Mouse (Mus musculus) CH12.LX (cell line): ENCODE measurements around the gene Kcnj10.

Experiments
- CHD2 ChIP-seq: IDR thresholded peaks from 2 replicates; pipeline ENCODE4 v1.6.1; 2011; ENCODE audit warnings: low read length, improper control_type of control experiment
- CTCF ChIP-seq, 2 experiments: IDR thresholded peaks in 1 of 2; conservative IDR thresholded peaks in 1 of 2; 2 replicates each; pipeline ENCODE4 v1.5.1; 2011 to 2012; ENCODE audit warnings: low read depth in 2 of 2, low read length in 2 of 2, improper control_type of control experiment in 1 of 2, inconsistent platforms in 1 of 2, mild to moderate bottlenecking in 1 of 2, moderate library complexity in 1 of 2
- EP300 ChIP-seq: IDR thresholded peaks from 2 replicates; pipeline ENCODE4 v1.6.1; 2011; ENCODE audit warnings: low read length, improper control_type of control experiment
- HCFC1 ChIP-seq: IDR thresholded peaks from 2 replicates; pipeline ENCODE4 v1.6.1; 2012; ENCODE audit warnings: low read depth, mild to moderate bottlenecking, inconsistent platforms, low read length, improper control_type of control experiment
- JUN ChIP-seq: IDR thresholded peaks from 2 replicates; pipeline ENCODE4 v1.6.1; 2011; ENCODE audit warnings: low read depth, mild to moderate bottlenecking, low read length, improper control_type of control experiment, moderate library complexity; ENCODE audit not compliant: insufficient read depth
- KAT2A ChIP-seq: IDR thresholded peaks from 2 replicates; pipeline ENCODE4 v1.6.1; 2012; ENCODE audit warnings: low read length, improper control_type of control experiment, inconsistent platforms; ENCODE audit not compliant: insufficient replicate concordance
- MXI1 ChIP-seq: IDR thresholded peaks from 2 replicates; pipeline ENCODE4 v1.6.1; 2011; ENCODE audit warnings: mild to moderate bottlenecking, low read depth, low read length, improper control_type of control experiment
- NRF1 ChIP-seq: IDR thresholded peaks from 2 replicates; pipeline ENCODE4 v1.6.1; 2014; ENCODE audit warnings: low read depth, mild to moderate bottlenecking, inconsistent platforms, low read length, improper control_type of control experiment, moderate library complexity
- POLR2A ChIP-seq: IDR thresholded peaks from 2 replicates; pipeline ENCODE4 v1.6.1; 2011; ENCODE audit warnings: low read depth, mild to moderate bottlenecking, improper control_type of control experiment, low read length
- TCF12 ChIP-seq: IDR thresholded peaks from 2 replicates; pipeline ENCODE4 v1.6.1; 2014; ENCODE audit warnings: low read depth, mild to moderate bottlenecking, inconsistent platforms, low read length, improper control_type of control experiment
- USF1 ChIP-seq: IDR thresholded peaks from 2 replicates; pipeline ENCODE4 v1.6.1; 2014; ENCODE audit warnings: low read depth, mild to moderate bottlenecking, inconsistent platforms, low read length, improper control_type of control experiment

- TF ChIP-seq CTCF (conservative IDR thresholded peaks at IDR 0.05 in 1 of 2, IDR thresholded peaks at IDR 0.05 in 1 of 2; ENCODE audit: low read depth in 2 of 2, low read length in 2 of 2) = no peak
- no peak for TF ChIP-seq POLR2A
- no peak for TF ChIP-seq TCF12
- TF ChIP-seq USF1 = no peak
- TF ChIP-seq CHD2 = no peak
- TF ChIP-seq KAT2A = no peak
- TF ChIP-seq EP300 = no peak
- TF ChIP-seq NRF1 = no peak
- TF ChIP-seq HCFC1 = no peak
- TF ChIP-seq MXI1 = no peak
- no peak for TF ChIP-seq JUN
These were observed 6.4 kb downstream of the Kcnj10 start for GRCm38 (mm10) chr1:172347382-172347781.
